Mouse (Mus musculus) spleen, adult 2 months (tissue): ENCODE results near the gene Serpina1b.

ENCODE experiments used
- CTCF ChIP-seq: fragments of 200-500 bp; IDR thresholded peaks from 2 replicates; pipeline ENCODE4 v1.5.1; 2011; ENCODE audit warnings: mild to moderate bottlenecking, inconsistent platforms; ENCODE audit not compliant: insufficient read depth, insufficient read length, insufficient replicate concordance; ENCODE audit errors: extremely low read depth
- POLR2A ChIP-seq: fragments of 200-500 bp; IDR thresholded peaks from 2 replicates; pipeline ENCODE4 v1.6.1; 2011; ENCODE audit warnings: low read depth, low read length, inconsistent platforms

DNA sequence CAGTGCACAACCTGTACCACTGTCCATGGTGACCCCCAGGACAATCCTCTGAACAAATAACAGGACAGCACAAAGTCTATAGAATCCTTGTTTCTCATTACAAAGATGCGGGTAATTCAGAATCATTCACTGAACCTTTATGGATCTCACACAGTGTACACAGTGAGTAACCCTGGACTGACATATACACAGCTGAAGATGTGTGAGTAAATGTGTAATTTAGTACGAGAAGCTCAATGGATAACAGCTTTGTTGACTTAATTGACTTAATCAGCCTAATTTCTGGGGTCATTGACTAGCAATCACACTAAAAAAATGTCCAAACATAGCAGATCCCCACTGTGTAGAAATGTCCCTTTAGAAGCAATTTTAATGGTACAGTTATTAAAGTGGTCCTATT, 149.0 kb downstream of the Serpina1b start:
- TF ChIP-seq POLR2A (no peak), CTCF (no peak)
